Mouse (Mus musculus): Measurements from ENCODE around the gene Cnr2. TPM values are rescaled to one million over a fixed set of nuclear protein-coding genes. Genes with fewer than 3 reads are reported as not detected.

Cnr2 gene
- polyA plus RNA-seq, 1 experiment from 2014 or later, result 0.38 TPM

GRCm38 (mm10) chr4:135942193-135942592, 47.0 kb downstream of the Cnr2 start:
- no peak overlapping the region for H3K9ac ChIP-seq (replicated peaks; ENCODE audit: low read depth, low read length)
- ATAC-seq (ENCODE audit: insufficient number of reproducible peaks, insufficient read depth, low FRiP score, low read depth), result no peak
- no peak overlapping the region for H3K4me2 ChIP-seq (replicated peaks; ENCODE audit: low read depth, low read length)
- H3K27ac ChIP-seq (ENCODE audit: low read length), result no peak overlapping the region
- 81% methylated on average over 6 of the region's 6 CpGs for WGBS
- H3K9me3 ChIP-seq (ENCODE audit: control insufficient read depth, low read depth, low read length), result no peaks in the 10 kb centered on the region
- peaks cover 7% of the 10 kb centered on the region; the same call in 1 of the 2 replicates for H3K36me3 ChIP-seq (ENCODE audit: control insufficient read depth, insufficient read depth, low read length)
- H3K4me1 ChIP-seq (ENCODE audit: control insufficient read depth, insufficient read depth, low read length), result 0 out of 2 replicates have a peak, but pooled peaks cover 5% of the 10 kb centered on the region
- H3K27me3 ChIP-seq (ENCODE audit: control insufficient read depth, insufficient read depth, low read length), result no peaks in the 10 kb centered on the region
- H3K4me3 ChIP-seq (ENCODE audit: low read depth, low read length), result no peak overlapping the region

DNA sequence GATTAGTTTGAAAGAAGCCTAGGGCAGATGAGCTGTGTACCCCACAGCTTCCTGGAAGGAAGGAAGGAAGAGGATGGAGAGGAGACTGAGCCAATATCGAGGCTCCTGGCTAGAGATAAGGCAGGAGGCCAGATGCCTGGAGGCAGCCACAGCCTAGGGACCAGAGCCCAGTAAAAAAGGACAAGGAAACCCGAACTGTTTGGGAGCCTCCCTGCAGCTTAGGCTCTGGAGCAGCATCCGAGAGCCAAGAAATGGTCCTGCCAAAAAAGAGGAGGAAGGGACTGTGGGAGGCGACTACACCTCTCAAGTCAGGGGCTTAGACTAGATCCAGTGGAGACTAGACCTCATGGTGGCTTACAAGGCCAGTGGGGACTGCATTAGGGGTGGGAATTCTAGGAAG, 48.2 kb downstream of the Cnr2 start:
- H3K27ac ChIP-seq (ENCODE audit: low read length), result no peak overlapping the region
- ATAC-seq (ENCODE audit: insufficient number of reproducible peaks, insufficient read depth, low FRiP score, low read depth), result no peak
- WGBS, result 51% methylated on average over 4 of the region's 4 CpGs

GRCm38 (mm10) chr4:135945706-135946105, 50.5 kb downstream of the Cnr2 start:
- Histone ChIP-seq H3K4me2 (replicated peaks; ENCODE audit: low read depth, low read length) (peak overlapping the region; percentile 79), H3K4me3 (ENCODE audit: low read depth, low read length) (peak overlapping the region; percentile 85), H3K36me3 (ENCODE audit: control insufficient read depth, insufficient read depth, low read length) (no peaks in the 10 kb centered on the region), H3K9ac (replicated peaks; ENCODE audit: low read depth, low read length) (no peak overlapping the region), H3K27ac (ENCODE audit: low read length) (peak overlapping the region; percentile 61; the same call in 1 of the 2 replicates), H3K27me3 (ENCODE audit: control insufficient read depth, insufficient read depth, low read length) (no peaks in the 10 kb centered on the region), H3K4me1 (ENCODE audit: control insufficient read depth, insufficient read depth, low read length) (0 out of 2 replicates have a peak, but pooled peaks cover 8% of the 10 kb centered on the region), H3K9me3 (ENCODE audit: control insufficient read depth, low read depth, low read length) (no peaks in the 10 kb centered on the region)
- no peak for ATAC-seq (ENCODE audit: insufficient number of reproducible peaks, insufficient read depth, low FRiP score, low read depth)
- 68% methylated on average over 10 of the region's 10 CpGs for WGBS

More for the DNA sequence above, 48.2 kb downstream of the Cnr2 start:
- Histone ChIP-seq H3K36me3 (ENCODE audit: control insufficient read depth, insufficient read depth, low read length) (peaks cover 7% of the 10 kb centered on the region; the same call in 1 of the 2 replicates), H3K27me3 (ENCODE audit: control insufficient read depth, insufficient read depth, low read length) (no peaks in the 10 kb centered on the region), H3K9ac (replicated peaks; ENCODE audit: low read depth, low read length) (no peak overlapping the region), H3K9me3 (ENCODE audit: control insufficient read depth, low read depth, low read length) (no peaks in the 10 kb centered on the region), H3K4me2 (replicated peaks; ENCODE audit: low read depth, low read length) (no peak overlapping the region), H3K4me3 (ENCODE audit: low read depth, low read length) (no peak overlapping the region), H3K4me1 (ENCODE audit: control insufficient read depth, insufficient read depth, low read length) (0 out of 2 replicates have a peak, but pooled peaks cover 5% of the 10 kb centered on the region)

DNA sequence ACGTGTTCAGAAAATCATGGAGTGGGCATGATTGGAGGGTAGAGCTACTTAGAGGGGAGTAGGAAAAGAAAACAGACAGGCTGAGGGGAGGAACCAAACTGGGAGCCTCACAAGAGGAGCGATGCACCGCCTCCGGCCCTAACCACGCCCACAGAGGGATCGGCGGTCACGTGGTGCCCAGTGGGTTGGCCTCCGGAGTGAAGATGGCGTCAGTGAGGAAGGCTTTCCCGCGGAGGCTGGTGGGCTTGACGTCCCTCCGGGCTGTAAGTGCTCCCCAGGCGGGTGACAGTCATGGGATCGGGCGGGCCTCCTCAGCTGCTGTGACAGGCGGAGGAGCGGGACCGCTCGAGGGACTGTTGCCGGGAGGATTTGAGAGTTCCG, 51.1 kb downstream of the Cnr2 start, which contains the start of gene Hmgcl:
TSS of gene Hmgcl (plus strand) at position 171 of the 381 bp plus-strand sequence.
- ATAC-seq (ENCODE audit: insufficient number of reproducible peaks, insufficient read depth, low FRiP score, low read depth), result peak; percentile 94
- Histone ChIP-seq H3K27ac (ENCODE audit: low read length) (peak within 1 kb of the TSS; percentile 61; the same call in 1 of the 2 replicates), H3K4me2 (replicated peaks; ENCODE audit: low read depth, low read length) (peak within 1 kb of the TSS; percentile 79), H3K9me3 (ENCODE audit: control insufficient read depth, low read depth, low read length) (no peaks in the 10 kb centered on the region), H3K4me3 (ENCODE audit: low read depth, low read length) (peak within 1 kb of the TSS; percentile 85), H3K36me3 (ENCODE audit: control insufficient read depth, insufficient read depth, low read length) (no peaks in the 10 kb centered on the region; the same call in 1 of the 2 replicates), H3K27me3 (ENCODE audit: control insufficient read depth, insufficient read depth, low read length) (no peaks in the 10 kb centered on the region), H3K4me1 (ENCODE audit: control insufficient read depth, insufficient read depth, low read length) (0 out of 2 replicates have a peak, but pooled peaks cover 8% of the 10 kb centered on the region), H3K9ac (replicated peaks; ENCODE audit: low read depth, low read length) (peak within 1 kb of the TSS; percentile 66)
- under 1% methylated on average over 23 of the region's 23 CpGs for WGBS

DNA sequence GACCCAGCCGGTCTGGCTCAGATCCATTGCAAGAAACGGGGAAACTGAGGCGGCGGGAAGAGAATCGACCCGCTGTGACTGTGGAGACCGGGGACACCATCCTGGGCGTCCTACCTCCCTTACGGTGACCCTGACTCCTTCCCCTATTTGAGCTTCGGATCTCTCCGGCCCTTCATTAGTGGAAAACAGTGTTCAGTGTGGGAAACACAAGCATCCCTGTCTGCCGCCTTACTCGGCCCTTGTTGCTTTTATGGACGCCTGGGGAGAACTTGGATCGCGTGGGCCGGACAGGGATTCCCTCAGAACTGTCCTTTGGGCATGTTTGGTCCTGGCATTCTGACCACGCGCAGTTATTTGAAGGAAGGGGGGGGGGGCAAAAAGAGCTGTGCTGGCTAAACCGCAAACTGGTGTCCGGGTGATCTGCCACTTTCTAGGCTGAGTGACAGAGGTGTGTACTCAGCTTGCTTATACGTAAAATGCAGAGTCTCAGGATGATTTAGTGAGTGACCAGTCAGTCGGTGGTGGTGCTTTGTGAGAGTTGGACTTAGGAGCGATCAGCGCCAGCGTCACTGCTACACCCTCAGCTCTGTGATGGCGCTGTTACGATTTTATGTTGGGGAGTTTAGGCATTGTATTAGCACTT, 51.6 kb downstream of the Cnr2 start:
- peak overlapping the region; percentile 11; the same call in 1 of the 2 replicates for H3K27ac ChIP-seq (ENCODE audit: low read length)
- H3K27me3 ChIP-seq (ENCODE audit: control insufficient read depth, insufficient read depth, low read length), result no peaks in the 10 kb centered on the region
- 1% methylated on average over 28 of the region's 28 CpGs for WGBS
- no peaks in the 10 kb centered on the region for H3K9me3 ChIP-seq (ENCODE audit: control insufficient read depth, low read depth, low read length)
- H3K36me3 ChIP-seq (ENCODE audit: control insufficient read depth, insufficient read depth, low read length), result no peaks in the 10 kb centered on the region; the same call in none of the 2 replicates
- peak overlapping the region; percentile 66 for H3K9ac ChIP-seq (replicated peaks; ENCODE audit: low read depth, low read length)
- ATAC-seq (ENCODE audit: insufficient number of reproducible peaks, insufficient read depth, low FRiP score, low read depth), result no peak
- H3K4me2 ChIP-seq (replicated peaks; ENCODE audit: low read depth, low read length), result peak overlapping the region; percentile 79
- peak overlapping the region; percentile 85 for H3K4me3 ChIP-seq (ENCODE audit: low read depth, low read length)
- 0 out of 2 replicates have a peak, but pooled peaks cover 8% of the 10 kb centered on the region for H3K4me1 ChIP-seq (ENCODE audit: control insufficient read depth, insufficient read depth, low read length)

DNA sequence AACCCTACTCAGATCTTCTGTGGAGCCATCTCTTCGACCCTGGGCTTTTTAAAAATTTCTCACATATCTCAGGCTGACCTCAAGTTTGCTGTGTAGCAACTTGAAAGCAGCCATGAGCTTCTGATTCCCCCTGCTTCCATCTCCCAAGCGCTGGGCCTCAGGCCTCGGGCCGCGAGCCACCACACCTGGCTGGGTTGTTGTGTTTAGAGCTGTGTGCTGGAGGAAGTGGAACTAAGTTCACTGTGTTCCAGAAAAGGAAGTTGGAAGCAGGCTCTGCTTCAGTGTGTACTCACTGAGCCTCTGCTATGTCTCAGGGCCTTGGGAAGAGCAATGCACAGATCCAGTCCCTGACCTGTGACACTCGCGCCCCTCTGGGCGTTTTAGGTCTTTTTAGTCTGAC, 52.9 kb downstream of the Cnr2 start:
- 92% methylated on average over 8 of the region's 8 CpGs for WGBS

DNA sequence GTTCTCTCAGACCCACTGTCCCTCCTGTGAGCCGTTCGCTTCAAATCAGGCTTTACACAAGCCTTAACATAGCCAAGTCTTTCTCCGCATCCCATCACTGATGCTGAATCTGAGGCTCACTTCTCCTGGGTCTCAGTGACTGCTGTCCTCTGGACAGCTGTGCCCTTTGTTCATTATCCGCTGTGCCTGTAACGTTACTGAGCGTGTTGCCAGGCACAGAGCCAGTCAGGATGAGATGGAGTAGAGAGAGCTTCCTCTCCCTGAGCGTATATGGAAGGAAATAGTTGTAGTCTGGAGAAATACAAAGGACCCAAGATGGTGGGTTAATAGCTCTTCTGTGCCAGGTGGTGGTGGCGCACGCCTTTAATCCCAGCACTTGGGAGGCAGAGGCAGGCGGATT, 54.3 kb downstream of the Cnr2 start:
- no peak overlapping the region for H3K4me2 ChIP-seq (replicated peaks; ENCODE audit: low read depth, low read length)
- WGBS, result 84% methylated on average over 10 of the region's 10 CpGs
- H3K27me3 ChIP-seq (ENCODE audit: control insufficient read depth, insufficient read depth, low read length), result no peaks in the 10 kb centered on the region
- no peak overlapping the region for H3K27ac ChIP-seq (ENCODE audit: low read length)
- no peak for ATAC-seq (ENCODE audit: insufficient number of reproducible peaks, insufficient read depth, low FRiP score, low read depth)
- no peaks in the 10 kb centered on the region for H3K9me3 ChIP-seq (ENCODE audit: control insufficient read depth, low read depth, low read length)
- H3K4me3 ChIP-seq (ENCODE audit: low read depth, low read length), result no peak overlapping the region
- H3K36me3 ChIP-seq (ENCODE audit: control insufficient read depth, insufficient read depth, low read length), result peaks cover 7% of the 10 kb centered on the region
- H3K9ac ChIP-seq (replicated peaks; ENCODE audit: low read depth, low read length), result no peak overlapping the region
- H3K4me1 ChIP-seq (ENCODE audit: control insufficient read depth, insufficient read depth, low read length), result 0 out of 2 replicates have a peak, but pooled peaks cover 8% of the 10 kb centered on the region

More for the DNA sequence above, 52.9 kb downstream of the Cnr2 start:
- no peak for ATAC-seq (ENCODE audit: insufficient number of reproducible peaks, insufficient read depth, low FRiP score, low read depth)
- Histone ChIP-seq H3K9ac (replicated peaks; ENCODE audit: low read depth, low read length) (no peak overlapping the region), H3K4me1 (ENCODE audit: control insufficient read depth, insufficient read depth, low read length) (0 out of 2 replicates have a peak, but pooled peaks cover 8% of the 10 kb centered on the region), H3K4me2 (replicated peaks; ENCODE audit: low read depth, low read length) (no peak overlapping the region), H3K4me3 (ENCODE audit: low read depth, low read length) (no peak overlapping the region), H3K36me3 (ENCODE audit: control insufficient read depth, insufficient read depth, low read length) (peaks cover 7% of the 10 kb centered on the region), H3K9me3 (ENCODE audit: control insufficient read depth, low read depth, low read length) (no peaks in the 10 kb centered on the region), H3K27me3 (ENCODE audit: control insufficient read depth, insufficient read depth, low read length) (no peaks in the 10 kb centered on the region), H3K27ac (ENCODE audit: low read length) (no peak overlapping the region)

GRCm38 (mm10) chr4:135949911-135950310, 54.7 kb downstream of the Cnr2 start:
- Histone ChIP-seq H3K27me3 (ENCODE audit: control insufficient read depth, insufficient read depth, low read length) (no peaks in the 10 kb centered on the region), H3K4me2 (replicated peaks; ENCODE audit: low read depth, low read length) (no peak overlapping the region), H3K27ac (ENCODE audit: low read length) (no peak overlapping the region), H3K9ac (replicated peaks; ENCODE audit: low read depth, low read length) (no peak overlapping the region), H3K36me3 (ENCODE audit: control insufficient read depth, insufficient read depth, low read length) (peaks cover 7% of the 10 kb centered on the region), H3K9me3 (ENCODE audit: control insufficient read depth, low read depth, low read length) (no peaks in the 10 kb centered on the region), H3K4me1 (ENCODE audit: control insufficient read depth, insufficient read depth, low read length) (0 out of 2 replicates have a peak, but pooled peaks cover 8% of the 10 kb centered on the region), H3K4me3 (ENCODE audit: low read depth, low read length) (no peak overlapping the region)
- 46% methylated on average over 6 of the region's 6 CpGs for WGBS
- no peak for ATAC-seq (ENCODE audit: insufficient number of reproducible peaks, insufficient read depth, low FRiP score, low read depth)
